Mouse (Mus musculus): ENCODE data around the gene Igsf23.
A peak's percentile ranks its signal among the peaks of the same experiment; 100 is the strongest.
"Not testable (repeated sequence)": the region's sequence is repeated elsewhere in the genome, so short reads cannot be mapped to it uniquely, and the experiment has no call there.

Igsf23 gene

DNA sequence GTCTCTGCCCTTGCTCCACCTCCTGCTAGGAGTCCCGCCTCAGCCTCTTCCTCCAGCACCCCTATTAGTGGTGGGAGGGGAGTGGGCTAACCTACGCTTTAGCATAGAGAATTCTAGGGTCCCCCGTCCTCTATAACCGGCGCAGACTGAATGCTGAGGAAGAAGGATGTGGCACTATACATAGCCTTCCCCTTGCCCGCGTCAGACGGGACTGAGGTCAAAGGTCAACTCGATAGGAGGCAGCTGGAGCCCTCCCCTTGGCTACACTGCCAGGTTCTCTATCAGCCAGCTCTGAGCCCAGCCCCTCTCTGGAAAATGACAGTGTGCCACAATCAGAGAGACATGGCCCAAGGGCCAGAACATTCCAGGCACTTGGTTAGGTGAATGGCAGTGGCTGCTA is at the start of gene Igsf23:
Gene Igsf23, minus strand, starts transcription at position 168 of the 400 bp plus-strand sequence.
- DNase-seq (ENCODE audit: low spot score in 2 of 2): no peak

DNA sequence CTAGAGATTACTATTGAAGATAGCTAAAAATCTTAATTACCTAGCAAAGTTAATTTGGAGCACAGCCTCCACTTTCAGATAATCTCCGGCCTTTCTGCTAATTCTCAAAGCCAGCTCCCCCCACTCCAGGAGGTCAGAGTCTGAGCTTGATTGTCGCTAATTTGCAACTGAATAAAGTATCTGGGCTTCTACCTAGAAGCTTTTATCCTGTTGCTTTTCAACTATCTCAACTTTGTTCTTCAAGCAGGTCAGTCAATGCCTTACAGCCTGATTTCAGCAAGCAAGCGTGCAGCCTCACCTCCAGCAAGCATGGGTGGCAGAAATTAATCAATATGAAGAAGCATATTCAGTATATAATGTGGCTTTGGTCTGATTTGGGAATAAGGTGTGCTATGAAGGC is 46.2 kb upstream of the Igsf23 start:
- DNase-seq (ENCODE audit: low spot score in 2 of 2): not testable (repeated sequence)

GRCm38 (mm10) chr7:19991165-19991564 is 40.6 kb upstream of the Igsf23 start, which contains the start of gene Nlrp9b:
Gene Nlrp9b, plus strand, starts transcription at chr7:19991465.
- DNase-seq (ENCODE audit: low spot score in 2 of 2): not testable (repeated sequence)

DNA sequence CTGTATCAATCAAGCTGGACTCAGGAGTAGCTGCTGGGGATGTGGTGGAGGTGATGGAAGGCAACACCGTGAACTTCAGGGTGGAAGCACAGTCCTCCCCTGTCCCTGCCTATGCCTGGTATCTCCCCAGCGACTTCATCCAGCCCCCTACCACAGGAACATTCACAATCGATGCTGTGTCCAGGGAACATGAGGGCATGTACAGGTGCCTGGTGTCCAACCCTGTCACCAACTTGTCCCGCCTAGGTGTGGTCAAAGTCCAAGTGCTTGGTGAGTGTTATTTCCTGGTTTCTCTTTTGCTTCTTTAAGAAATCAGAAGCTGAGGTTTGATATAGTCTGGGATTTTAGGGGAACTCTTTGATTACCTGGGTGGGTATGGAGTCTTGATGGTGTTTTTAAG is 21.0 kb upstream of the Igsf23 start:
- no peak for DNase-seq (ENCODE audit: low spot score in 2 of 2)

- DNase-seq (ENCODE audit: low spot score in 2 of 2): no peak
These were observed 19.6 kb upstream of the Igsf23 start for GRCm38 (mm10) chr7:19970196-19970595.

- no peak for DNase-seq (ENCODE audit: low spot score in 2 of 2)
These were observed 19.1 kb upstream of the Igsf23 start for GRCm38 (mm10) chr7:19969541-19970090.

DNA sequence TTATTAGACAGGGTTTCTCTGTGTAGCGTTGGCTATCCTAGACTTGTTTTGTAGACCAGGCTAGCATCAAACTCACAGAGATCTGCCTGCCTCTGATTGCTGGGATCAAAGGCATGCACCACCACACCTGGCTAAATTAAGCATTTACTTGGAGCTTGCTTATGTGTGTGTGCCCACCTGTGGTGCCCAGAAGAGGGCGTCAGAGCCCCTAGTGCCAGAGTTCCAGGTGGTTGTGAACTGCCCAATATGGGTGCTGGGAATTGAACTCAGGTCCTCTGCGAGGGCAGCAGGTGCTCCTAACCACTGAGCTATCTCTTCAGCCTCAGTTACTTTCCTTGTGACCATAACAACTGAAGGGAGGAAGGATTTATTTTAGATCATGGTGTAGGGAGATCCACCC is 18.6 kb upstream of the Igsf23 start:
- no peak for DNase-seq (ENCODE audit: low spot score in 2 of 2)

- DNase-seq (ENCODE audit: low spot score in 2 of 2): no peak
These were observed 14.5 kb upstream of the Igsf23 start, which contains the start of gene Ceacam20 for GRCm38 (mm10) chr7:19964985-19965579. Gene Ceacam20, plus strand, starts transcription at chr7:19965412.

DNA sequence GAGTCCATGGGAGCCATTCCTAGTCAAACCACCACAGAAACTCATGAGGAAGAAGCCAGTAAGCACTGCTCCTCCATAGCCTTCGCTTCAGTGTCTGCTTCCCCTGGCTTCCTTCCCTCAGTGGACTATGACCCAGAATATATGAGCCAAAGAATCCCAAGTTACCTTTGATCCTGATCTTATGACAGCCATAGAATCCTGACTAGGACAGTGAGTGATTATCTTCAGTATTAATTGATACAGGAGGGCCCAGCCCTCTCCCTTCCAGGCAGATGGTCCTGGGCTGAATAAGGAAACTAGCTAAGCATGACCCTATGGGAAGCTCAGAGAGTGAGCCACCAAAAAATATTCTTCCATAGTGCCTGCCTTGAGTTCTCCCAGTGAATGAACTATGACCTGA is 11.9 kb upstream of the Igsf23 start:
- no peak for DNase-seq (ENCODE audit: low spot score in 2 of 2)

- DNase-seq (ENCODE audit: low spot score in 2 of 2): peak; percentile 72 to 89
These were observed 5.8 kb upstream of the Igsf23 start for GRCm38 (mm10) chr7:19956341-19956781.

- DNase-seq (ENCODE audit: low spot score in 2 of 2): no peak
These were observed 5.3 kb upstream of the Igsf23 start for GRCm38 (mm10) chr7:19955861-19956260.

DNA sequence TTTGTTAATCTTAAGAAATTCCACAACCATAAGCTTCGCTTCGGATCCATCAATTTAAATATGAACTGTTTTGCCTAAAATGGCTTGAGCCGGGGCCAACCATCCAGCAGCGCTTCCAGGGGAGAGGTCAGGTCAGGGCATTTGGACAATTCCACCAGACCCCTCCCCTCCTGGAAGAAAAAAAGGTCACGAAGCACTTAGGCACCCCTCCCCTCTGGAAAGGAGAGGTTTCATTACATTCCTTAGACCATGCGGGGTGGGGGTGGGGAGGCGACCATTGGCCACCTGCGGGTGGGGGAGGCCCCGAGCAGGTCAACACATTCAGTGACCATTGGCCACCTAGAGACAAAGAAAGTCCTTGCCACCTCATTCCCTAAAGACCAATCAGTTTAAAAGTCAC is 2.5 kb upstream of the Igsf23 start:
- DNase-seq (ENCODE audit: low spot score in 2 of 2): no peak

- DNase-seq (ENCODE audit: low spot score in 2 of 2): no peak
These were observed 1.9 kb upstream of the Igsf23 start for GRCm38 (mm10) chr7:19952320-19952986.

- no peak for DNase-seq (ENCODE audit: low spot score in 2 of 2)
These were observed 560 bp downstream of the Igsf23 start for GRCm38 (mm10) chr7:19949996-19950395.

DNA sequence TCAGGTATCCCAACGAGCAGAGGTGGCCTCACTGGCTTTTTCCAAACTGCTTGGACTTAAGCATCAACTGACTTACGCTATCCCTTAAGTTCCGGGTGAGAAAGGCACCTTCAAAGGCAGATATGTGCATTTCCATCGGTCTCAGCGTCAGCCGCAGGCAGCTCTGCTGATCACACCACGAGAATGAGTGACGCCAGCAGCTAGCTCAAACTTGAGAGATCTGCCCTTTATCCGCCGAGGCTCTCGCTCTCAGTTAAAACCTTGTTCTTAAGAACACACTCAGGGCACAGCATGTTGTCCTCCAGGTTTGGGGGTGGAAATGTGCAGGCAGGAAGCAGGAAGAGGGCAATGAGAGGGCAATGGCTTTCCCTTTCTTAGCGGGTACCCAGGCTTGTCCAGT is 1.6 kb downstream of the Igsf23 start:
- DNase-seq (ENCODE audit: low spot score in 2 of 2): no peak

DNA sequence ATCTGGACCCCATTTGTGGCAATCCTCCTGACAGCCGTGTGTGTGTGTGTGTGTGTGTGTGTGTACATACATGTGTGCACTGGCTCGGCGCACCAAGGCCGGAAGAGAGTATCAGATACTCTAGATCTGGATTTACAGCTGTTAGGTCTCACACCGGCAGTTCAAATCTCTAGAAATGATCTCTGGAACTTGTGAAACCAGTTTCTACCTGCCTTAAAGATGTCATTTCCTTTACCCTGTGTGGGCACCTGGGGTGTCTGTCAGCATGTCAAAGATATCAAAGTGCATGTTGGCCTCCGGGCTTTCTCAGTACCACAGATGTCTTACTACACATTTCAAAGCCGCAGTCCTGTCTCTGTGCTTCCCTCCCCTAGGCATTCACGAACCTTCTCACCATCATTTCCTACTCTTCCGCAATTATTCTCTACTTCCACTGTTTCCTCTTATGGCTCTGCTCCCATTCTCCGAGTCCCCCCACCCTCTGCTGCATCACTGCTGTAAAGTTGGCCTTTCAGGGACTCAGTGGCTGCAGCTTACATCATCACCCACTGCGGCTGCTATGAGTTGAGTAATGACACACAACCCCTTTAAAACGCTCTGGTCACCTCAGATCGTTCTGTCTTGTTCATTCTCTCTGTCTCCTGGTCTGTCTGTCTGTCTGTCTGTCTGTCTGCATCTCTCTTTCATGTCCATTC is 4.6 kb downstream of the Igsf23 start:
- no peak for DNase-seq (ENCODE audit: low spot score in 2 of 2)

- no peak for DNase-seq (ENCODE audit: low spot score in 2 of 2)
These were observed 5.4 kb downstream of the Igsf23 start for GRCm38 (mm10) chr7:19945201-19945600.

GRCm38 (mm10) chr7:19944709-19945108 is 5.8 kb downstream of the Igsf23 start:
- DNase-seq (ENCODE audit: low spot score in 2 of 2): no peak

DNA sequence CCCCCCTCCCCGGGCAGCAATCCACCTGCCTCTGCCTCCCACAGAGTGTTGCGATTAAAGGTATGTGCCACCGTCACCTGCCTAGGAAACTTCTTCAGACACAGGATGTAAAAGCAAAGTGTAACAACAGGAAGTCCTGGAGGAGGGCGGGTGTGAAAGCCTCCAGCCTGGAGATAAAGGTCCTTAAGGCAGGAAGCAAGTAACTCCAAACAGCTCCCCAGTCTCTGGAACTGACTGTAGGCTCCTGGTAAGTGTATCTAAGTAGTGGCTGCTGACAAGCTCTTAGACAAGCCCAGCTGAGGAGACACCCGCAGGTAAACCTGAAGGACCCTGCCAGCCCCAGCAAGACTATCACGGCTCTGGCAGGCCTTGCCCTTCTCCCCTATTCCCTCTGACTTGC is 10.3 kb downstream of the Igsf23 start:
- DNase-seq (ENCODE audit: low spot score in 2 of 2): no peak

- DNase-seq (ENCODE audit: low spot score in 2 of 2): peak in 1 of 2 experiments; percentile 37
These were observed 10.9 kb downstream of the Igsf23 start for GRCm38 (mm10) chr7:19939555-19940235.

DNA sequence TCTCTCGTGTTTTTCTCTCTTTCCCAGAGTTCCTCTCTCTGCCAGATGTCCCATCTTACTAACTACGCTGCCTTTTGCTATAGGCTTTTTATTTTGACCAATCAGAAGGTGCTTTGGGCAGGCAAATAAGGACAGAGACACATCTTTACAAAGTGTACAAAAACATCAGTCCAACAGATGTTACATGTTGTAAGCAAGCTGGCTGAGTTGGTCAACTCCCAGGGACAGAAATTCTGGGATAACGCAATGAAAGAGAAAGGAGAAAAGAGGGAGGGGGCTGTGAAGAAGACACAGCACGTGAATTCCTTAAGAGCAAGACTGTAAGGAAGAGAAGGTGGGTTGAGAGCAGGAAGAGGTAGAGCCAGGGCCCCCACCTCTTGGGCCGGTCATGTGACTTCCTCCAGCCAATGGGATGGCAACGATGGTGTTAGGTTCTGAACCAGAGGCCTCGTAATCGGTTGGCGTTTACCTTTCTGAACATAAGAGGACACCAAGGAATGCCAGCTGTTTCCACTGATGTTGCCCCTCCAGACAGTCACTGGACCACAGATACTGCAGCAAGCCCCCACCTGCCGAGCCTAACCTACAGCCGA is 13.2 kb downstream of the Igsf23 start:
- no peak for DNase-seq (ENCODE audit: low spot score in 2 of 2)

- DNase-seq (ENCODE audit: low spot score in 2 of 2): no peak
These were observed 14.6 kb downstream of the Igsf23 start for GRCm38 (mm10) chr7:19935961-19936360.
